Mouse (Mus musculus) thymus, postnatal 14 days (tissue): Measurements from ENCODE around the gene Olfr199.
"Not testable (repeated sequence)": the region's sequence is repeated elsewhere in the genome, so short reads cannot be mapped to it uniquely, and the experiment has no call there.

ENCODE experiments used
- DNase-seq: peaks from one replicate; pipeline ENCODE4 v3.0.0; 2021

The Olfr199 gene

DNA sequence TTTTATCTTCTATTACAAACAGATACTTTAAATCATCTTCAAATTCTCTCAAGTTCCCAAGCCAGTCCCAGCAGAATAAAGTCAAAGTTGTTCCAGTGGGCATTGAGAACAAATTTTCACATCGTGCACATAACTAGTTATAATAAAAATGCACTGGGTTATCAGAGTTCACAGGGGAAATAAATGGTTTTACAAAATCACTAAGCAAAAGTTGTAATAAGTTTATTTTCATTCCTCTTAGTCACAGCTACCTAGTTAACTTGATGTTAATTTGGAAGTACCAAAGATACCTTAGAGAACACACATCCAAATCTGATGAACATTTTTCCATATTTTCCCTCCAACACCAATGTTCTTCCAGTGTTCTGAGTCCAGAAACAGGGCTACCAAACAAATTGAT lies at the start of gene Olfr199:
Olfr199 (minus strand) TSS at position 101 of the 400 bp plus-strand sequence.
- not testable (repeated sequence) for DNase-seq

DNA sequence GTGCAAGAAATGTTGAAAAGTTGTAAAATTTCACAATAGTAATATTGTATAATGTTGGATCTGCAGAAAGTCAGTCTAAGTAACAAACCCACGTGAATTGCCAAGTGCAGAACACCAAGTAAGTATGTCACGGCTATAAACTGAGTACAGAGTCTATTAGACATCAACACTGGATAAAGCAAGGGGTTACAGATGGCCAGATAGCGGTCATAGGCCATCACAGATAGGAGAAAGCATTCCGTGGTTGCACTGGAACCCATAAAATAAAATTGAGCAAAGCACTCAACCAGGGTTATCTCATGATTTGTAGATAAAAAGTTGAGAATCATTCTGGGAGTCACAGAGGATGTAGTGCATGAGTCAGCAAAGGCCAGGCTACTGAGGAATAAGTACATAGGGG lies 49.5 kb upstream of the Olfr199 start:
- not testable (repeated sequence) for DNase-seq

DNA sequence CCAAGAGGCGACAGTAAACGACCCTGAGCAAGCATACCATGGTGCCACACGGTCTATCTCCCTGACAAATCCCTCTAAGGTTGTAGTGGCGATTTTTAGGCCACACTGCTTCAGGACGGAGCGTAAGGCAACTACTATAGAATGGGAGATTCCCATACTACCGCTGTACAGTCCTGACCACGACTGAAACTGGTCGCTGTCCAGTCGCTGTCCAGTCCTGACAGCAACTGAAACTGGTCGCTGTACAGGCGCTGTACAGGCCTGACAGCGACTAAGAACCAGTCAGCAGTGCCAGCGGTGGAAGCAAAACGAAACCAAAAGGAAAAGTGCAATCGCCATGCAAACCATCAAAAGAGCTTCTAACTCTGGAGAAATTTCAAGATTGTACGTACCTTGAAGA lies 30.1 kb upstream of the Olfr199 start:
- no peak for DNase-seq

GRCm38 (mm10) chr16:59217861-59218260 lies 1.7 kb downstream of the Olfr199 start:
- not testable (repeated sequence) for DNase-seq

DNA sequence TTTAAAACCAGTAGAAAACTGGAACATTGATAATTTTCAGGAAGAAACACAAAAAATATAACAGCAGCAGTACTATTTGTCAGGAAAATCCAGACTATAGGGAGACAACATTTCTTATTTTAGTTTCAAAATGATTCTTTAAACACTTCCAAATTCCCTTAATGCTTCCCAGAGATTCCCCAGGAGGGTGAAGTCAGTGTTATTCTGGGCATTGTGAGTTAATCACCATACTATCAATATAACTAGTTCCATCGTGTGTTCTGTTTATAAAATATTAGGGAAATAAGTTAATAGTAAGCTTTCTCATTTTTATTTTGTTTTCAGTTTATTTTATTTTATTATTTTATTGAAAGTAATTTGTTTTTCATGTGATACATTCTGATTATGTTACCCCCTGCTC lies 16.1 kb downstream of the Olfr199 start, which contains the start of gene Olfr198:
Olfr198 (minus strand) TSS at position 101 of the 400 bp plus-strand sequence.
- DNase-seq: not testable (repeated sequence)

GRCm38 (mm10) chr16:59170354-59170753 lies 49.2 kb downstream of the Olfr199 start, which contains the start of gene Olfr196:
Gene Olfr196, minus strand, starts transcription at chr16:59170454.
- DNase-seq: no peak
